Mouse (Mus musculus) liver, adult (tissue): ENCODE measurements around the gene Zfhx3.

Source experiments
- GATA4 ChIP-seq: IDR thresholded peaks from 2 replicates; pipeline ENCODE4 v1.6.1; 2014; ENCODE audit warnings: mild to moderate bottlenecking, low read length; ENCODE audit not compliant: insufficient replicate concordance

The Zfhx3 gene

DNA sequence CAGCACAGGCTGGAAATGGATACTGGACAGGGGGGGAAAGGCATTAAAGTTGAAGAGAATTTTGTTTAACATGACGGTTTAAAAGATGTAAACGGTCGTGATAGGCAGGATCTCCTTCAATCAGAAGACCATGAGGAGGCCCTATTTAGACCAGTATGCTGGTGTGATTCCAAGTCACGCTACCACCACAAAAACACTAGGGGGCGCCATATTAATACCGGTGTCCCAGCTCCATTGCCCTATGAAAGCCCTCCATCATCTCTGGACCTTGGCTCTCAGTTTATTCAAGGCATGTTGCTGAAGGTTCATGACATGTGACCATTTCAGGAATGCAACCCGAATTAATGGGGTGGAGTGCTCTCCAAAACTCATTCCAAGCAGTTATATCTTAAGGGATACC lies 631.7 kb downstream of the Zfhx3 start:
- TF ChIP-seq GATA4, result no peak

DNA sequence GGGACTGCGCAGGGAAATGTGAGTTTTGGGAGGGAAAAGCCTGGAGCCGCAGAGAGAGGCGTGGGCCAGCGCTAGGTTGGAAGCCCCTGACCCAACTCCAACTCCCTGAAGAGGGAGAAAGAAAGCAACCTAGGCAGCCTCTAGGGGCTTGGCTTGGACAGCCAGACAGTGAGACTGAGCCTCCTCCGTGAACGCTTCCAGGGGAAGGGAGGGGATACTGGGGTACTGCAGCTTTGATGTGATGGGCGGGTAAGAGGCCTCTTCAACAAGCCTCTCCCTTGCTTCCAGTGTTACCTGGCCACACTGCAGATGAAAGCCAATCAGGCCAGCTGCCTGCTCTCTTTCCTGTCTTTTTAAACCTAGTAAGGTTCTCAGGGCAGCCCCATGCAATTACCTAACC lies 635.1 kb downstream of the Zfhx3 start:
- no peak for TF ChIP-seq GATA4

DNA sequence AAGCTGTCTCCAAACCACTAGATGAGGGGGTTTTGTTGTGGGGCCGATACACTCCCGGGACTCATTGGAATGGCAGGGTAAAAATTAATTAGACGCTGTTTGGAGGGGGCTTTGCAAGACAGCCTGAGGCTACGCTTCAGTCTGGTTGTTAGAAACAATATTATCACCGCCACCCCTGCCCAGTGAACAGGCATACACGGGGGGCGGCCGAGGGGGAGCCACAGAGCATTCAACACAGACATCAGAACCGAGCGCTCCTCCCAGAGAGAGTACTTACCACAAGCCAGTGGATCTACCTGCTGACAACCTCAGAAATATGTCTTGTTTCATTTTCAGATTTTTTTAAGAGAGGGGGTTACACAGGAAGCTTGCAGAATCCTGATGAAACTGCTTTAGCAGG lies 635.9 kb downstream of the Zfhx3 start:
- no peak for TF ChIP-seq GATA4

DNA sequence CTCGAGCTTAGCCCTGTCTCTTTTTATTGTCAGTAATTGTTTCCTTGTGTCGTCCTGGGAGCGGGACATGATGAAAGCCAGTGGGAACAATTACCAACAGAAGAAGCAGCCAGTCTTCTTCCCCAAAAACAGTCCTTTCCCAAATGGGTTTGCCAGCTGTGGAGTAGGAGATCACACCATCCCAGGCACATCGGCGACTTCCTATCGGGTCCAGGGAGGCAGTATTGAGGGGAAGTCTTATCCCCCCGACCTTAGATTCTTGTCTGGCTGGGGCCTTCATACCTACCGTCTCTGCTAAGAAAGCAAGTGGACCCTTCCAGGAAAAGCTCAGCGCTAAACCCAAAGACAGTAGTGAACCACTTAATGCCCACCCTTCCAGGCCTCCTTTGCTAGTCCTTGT lies 637.4 kb downstream of the Zfhx3 start:
- no peak for TF ChIP-seq GATA4

DNA sequence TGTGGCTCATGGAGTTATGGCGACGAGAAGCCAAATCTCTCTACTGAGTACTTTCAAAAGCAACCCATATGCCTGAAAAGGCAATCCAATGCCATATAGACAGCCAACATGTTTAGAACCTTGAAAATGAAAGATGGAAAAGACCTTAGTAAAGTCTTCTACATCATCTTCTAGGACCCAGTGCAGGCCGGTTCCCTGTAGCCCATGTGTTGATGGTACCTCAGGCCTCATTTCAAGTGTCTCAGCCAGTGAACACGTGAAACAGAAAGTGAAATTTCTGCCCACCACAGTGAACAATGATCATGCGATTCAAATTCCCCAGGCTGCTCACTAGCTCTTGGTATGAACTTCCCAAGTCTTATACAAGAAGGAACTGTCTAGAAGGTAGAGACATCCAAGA lies 637.9 kb downstream of the Zfhx3 start:
- no peak for TF ChIP-seq GATA4

DNA sequence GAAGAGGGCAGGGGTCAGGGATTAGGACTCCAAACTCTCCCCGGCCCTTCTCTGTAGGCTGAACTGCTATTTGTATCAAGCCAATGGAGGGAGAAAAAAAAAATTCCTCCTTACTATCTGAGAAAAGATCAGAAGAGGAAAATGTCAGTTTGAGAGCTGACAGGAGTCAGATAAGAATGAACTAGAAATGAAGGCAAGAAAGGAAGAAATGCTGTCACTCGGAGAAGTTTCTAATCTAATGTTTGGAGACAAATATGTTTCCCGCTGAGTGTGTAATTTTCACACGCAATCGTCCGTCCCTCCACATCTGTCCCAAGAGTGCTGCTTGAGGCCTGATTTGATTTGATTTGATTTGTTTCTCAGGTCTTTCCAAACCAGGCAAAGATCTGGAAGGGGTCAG lies 639.1 kb downstream of the Zfhx3 start:
- no peak for TF ChIP-seq GATA4

DNA sequence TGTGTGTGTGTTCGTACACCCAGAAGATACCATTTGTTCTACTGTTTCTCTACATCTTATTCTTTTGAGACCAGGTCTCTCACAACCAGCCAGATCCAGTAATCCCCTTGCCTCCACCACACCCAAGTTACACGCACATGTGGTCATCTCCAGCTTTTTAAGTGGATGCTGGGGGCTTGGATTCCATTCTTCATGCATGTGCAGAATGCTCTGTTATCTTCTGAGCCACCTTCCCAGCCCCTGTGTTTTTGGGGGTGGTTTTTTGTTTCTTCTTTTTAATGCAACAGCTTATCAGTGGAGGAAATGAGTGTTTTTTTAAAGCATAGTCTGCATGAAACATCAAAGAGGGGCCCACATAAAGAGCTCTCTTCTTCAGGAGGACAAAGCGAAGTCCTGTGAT lies 639.8 kb downstream of the Zfhx3 start:
- no peak for TF ChIP-seq GATA4

DNA sequence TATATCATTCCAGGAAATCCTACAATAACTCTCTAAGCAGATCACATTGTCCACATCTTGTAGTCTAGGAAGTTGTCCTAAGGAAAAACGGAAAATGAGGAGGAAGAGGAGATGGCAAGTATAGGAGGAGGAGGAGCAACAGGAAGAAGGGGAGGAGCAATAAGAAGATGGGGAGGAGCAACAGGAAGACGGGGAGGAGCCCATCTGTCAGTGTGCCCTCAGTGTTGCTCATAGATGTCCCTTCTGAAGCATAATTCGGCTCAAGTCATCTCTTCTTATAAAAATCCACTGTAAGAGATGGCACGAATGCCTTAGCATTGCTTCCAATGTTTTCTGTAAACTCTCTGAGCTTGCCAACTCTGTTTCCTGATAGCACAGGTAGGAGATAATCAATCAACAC lies 640.8 kb downstream of the Zfhx3 start:
- TF ChIP-seq GATA4, result no peak

DNA sequence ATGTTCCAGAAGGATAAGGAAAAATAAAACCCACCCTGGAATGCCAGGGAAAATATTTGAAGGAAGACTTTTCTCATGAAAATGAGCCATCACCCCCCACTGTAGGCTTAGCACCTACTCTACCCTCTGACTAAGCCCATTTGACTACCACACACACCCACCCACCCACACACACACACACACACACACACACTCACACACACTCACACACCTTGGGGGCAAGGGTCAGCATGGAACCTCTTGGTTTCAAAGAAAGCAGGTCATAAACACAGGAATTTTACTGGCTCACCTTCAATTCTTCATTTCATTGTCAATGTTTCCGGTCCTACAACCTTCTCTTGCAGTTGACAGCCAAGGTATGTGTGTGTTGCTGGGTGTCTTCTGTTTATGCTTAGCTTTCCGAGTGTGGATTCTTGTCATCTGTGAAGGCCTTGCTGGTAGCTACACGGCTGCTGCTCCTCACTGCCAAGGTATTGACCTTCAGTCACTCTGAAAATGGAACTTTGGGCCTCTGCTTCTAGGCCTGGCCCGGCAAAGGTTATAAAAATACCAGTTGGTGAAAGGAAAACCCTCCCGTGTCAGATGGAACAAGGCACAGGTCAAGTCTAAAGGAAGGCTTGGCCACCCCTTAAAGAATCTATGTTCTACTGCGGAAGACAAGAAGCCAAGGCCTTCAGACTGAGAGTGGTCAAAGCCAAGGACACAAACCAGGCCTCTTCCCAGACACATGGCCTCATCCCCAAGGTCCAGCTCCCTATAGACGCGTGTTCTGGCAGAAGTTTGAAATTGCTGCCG lies 641.6 kb downstream of the Zfhx3 start:
- TF ChIP-seq GATA4, result no peak

DNA sequence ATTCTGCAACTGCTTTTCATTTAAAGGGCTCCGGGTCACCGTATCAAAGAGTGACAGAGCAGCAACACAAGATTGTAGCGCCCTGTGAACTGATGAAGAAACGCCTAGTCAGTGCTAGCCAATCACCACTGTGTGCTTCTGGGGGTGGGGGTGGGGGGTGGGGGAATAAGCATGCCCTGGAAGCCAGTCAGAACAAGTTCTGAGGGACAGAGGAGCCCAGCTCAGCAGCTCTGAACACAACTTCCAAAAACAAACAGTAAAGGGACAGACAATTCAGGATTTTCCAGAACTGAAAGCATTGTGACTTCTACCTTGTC lies 642.2 kb downstream of the Zfhx3 start:
- TF ChIP-seq GATA4, result no peak

DNA sequence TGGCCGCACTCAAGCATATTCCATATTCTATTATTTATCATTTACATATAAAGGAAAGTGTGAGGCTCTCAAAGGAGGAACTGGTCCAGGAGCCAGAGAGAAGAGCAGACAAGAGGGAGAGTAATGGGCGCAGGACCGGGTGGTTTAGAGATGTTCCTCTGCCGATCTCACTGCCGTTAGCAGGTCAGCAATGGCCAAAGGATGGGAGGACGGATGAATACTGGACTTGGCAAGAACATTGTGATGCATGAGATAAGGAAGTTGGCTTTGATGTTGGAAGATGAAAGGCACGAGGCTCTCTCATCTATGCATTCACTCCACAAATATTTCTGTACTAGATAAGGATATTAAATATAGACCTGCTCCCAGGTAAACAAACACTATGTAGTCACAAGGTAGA lies 648.6 kb downstream of the Zfhx3 start:
- TF ChIP-seq GATA4, result no peak

DNA sequence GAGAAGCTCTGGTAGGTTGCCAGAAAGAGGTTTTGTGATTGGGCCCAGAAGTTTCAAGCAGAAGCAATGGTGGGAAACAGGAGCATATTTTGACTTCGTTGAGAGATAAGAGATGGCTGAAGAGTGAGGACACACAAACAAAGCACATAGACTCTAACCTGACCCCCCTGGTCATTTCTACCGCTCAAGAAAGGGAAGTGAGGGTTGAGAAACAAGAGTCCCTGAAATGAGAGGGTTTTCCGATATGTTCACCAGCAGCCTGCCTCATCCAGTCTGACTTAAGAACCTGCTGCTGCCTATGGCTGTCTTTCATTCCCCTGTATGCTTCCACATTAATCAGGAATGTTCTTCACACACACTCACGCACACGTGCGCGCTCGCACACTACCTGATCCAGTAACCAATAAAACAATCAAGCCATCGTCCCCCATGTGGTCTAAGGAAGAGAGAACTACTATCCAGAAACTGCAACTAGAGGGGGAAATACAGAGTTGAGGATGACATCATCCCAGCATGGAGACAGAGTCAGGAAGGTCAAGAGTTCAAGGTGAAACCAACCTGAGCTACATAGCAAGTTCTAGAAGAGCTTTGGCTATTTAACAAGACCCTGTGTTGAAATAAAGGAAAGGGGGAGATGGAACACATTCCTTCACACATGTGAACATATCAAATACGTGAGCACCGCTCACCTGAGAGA lies 649.7 kb downstream of the Zfhx3 start:
- TF ChIP-seq GATA4, result no peak

DNA sequence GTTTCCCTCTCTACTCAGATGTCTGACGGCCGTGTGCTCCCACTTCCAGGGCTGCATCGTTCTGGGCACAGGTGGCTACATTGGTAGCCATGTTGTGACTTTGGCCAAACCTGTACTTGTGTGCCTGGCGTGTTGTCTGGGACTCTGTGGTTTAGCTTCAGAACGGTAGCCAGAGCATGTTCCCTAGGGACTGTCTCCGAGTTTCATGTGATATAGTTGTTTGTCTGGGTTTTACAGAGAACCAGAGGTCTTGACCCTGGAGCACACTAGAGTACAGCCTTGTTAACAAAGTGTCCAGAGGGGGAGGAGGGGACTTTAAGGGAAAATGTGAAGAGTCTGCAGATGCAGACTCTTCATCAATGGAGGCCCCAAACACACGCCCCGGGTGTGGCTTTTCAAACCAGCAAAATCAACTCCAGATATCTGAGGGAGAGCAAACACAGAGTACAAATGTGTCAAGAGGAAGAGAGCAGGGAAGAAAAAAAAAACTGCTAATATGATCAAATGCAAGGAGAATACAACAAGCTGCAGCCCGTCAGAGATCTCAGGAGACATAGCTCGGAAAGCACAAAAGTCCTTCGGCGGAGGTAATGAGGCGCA lies 650.6 kb downstream of the Zfhx3 start:
- no peak for TF ChIP-seq GATA4

DNA sequence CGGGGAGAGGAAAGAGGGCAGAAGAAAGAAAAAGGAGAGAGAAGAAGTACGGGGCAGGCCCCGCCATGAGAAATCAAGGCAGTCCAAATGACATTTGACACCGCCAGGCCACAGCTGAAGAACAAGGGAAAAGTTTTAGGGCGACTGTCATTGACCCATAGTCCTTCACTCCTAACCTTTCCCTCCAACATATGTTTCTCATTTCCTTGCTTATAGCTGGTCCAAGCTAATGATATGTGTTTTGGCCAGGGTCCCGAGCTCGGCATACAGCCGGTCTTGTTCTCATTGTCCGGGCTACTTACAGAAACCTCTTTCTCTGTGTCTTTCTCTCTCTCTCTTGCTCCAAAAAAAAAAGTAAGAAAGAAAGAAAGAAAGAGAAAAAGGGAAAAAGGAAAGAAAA lies 651.4 kb downstream of the Zfhx3 start:
- TF ChIP-seq GATA4, result no peak

DNA sequence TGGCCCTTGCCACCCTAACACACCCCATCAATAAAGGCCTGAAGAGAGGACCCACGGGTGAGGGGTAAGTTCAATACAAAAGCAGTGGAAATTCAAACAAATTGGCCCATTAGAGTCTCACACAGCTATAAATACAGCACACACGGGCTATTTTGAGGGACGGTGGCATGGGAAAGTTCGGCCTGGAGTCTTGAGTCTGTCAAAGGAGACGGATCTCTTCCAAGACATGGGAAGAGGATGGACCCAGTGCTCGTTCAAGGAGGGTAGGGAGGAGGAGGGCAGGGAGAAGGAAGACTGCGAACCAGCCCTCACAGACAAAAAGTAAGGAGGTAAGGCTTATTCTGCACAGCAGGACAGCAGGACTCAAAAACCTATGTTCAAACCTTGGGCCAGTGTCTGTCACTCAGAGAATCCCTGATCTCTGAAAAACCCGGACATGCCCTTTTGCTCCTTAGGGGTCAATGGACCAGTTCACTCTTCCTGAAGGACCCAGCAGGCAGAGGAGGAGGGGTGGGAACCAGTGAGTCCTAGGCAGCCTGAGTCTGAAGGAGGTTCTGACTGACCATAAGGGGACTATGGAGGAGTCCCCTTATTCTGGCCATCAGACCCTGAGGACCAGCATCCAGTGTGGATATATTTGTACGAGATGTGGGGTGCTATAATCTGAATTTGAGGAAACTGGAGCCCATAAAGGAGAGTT lies 652.1 kb downstream of the Zfhx3 start:
- no peak for TF ChIP-seq GATA4

DNA sequence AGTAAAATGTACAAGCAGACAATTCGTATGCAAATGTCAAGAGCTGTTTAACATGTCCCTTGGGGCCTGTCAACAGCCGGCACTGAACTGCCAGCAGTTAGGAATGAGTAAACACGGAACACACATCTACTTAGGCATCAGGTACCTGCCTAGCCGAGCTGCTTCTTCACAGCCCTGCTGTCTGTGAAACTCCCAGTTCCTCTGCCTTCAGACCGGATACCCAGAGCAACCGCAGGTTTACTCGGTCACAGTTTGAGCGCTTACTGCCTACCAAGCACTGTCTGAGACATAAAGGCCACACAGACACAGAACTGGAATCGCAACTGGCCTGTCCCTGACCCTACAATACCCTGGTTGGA lies 652.6 kb downstream of the Zfhx3 start:
- TF ChIP-seq GATA4, result no peak
